Mouse (Mus musculus) left cerebral cortex, adult 18-20 months (tissue): ENCODE results near the gene Lyrm4. TPM values are rescaled to one million over a fixed set of nuclear protein-coding genes. Genes with fewer than 3 reads are reported as not detected.

ENCODE experiments used
- DNase-seq, 2 experiments: peaks; one replicate each; pipeline ENCODE4 v3.0.0; 2021 to 2022; ENCODE audit warnings: low spot score in 2 of 2, mixed read lengths in 1 of 2
- long read RNA-seq, 2 experiments: library from polyadenylated mRNA; stranded (forward); transcript quantifications; one replicate each; pipeline ENCODE4 v2.0.0; 2021
- total RNA-seq, 2 experiments: library from RNA; stranded (reverse); gene quantifications; 2 replicates each; pipeline ENCODE4 v1.2.3; 2021

Gene Lyrm4
- total RNA-seq = 10 to 100 TPM; 23.6 to 24.2 TPM
- long read RNA-seq, experiment 1, transcript Lyrm4-201 (3 exons, 2,086 nt) = major isoform, 26 of 39 reads
- long read RNA-seq, experiment 1, partial matches to known transcripts = 1 of 39 reads
- long read RNA-seq, experiment 1, other reads (novel, unspliced or antisense) = 12 of 39 reads
- long read RNA-seq, experiment 2, transcript Lyrm4-201 (3 exons, 2,086 nt) = major isoform, 29 of 39 reads
- long read RNA-seq, experiment 2, partial matches to known transcripts = 0 of 39 reads
- long read RNA-seq, experiment 2, other reads (novel, unspliced or antisense) = 10 of 39 reads

DNA sequence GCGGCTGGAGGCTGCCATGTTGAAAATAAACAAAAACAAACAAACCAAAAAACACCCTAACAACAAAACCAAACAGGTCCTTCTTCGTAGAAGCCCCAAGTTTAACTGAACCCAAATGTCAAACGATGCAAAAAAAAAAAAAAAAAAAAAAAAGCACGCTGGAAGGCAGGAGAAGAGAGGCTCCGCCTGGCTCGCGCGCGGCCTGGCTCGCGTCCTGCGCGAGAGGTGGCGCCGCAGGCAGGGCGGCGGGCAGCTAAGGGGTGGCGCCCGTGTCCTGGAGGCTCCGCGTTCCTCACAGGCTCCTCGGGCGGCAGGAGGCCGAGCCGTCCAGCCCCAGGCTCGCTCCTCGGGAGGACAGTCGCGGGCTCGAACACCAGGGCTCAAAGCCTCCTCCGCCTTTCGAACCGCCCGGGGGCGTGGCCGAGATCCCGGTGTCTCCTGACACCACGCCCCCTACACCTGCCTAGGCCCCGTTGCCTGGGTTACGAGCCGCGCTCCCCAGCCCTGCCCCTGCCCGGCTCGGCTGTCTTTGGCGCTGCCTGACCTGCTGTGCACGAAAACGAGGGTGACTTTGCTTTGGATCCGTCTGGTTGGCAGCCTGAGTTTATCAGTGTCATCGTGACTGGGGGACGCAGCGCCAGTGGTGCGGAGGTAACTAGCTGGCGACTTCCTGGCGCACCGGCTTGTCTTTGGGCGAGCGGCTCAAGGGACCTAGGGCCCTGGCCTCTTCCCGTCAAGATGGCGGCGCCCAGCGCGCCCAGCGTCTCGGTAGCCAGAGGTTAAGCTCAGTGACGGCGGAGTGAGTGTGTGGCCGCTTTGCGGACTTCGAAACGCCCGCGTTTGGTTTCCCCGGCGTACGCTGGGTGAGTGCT, at the start of gene Lyrm4, which contains the start of gene Fars2:
Gene Lyrm4, minus strand, starts transcription at position 384 of the 872 bp plus-strand sequence.
Gene Fars2, plus strand, starts transcription at position 270 of the 872 bp plus-strand sequence.
- peak; percentile 95 for DNase-seq

DNA sequence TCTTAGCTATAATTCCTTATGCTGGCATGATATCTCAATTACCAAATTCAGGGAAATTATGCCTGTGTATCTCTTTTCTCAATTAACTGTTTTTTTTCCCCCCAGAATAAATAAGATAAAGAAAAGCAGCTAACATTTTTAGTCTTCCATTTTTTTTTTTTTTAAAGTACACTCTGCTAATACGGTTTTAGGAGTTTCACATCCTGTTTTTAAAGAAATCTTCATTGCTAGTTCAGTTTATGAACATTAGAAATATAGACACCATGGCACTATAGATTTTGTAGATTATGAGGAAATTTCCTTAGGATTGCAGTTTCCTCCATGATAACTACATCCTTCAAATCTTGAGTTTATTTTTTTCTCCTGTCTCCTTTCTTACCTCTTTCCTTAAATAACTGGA, 46.6 kb upstream of the Lyrm4 start:
- no peak for DNase-seq

DNA sequence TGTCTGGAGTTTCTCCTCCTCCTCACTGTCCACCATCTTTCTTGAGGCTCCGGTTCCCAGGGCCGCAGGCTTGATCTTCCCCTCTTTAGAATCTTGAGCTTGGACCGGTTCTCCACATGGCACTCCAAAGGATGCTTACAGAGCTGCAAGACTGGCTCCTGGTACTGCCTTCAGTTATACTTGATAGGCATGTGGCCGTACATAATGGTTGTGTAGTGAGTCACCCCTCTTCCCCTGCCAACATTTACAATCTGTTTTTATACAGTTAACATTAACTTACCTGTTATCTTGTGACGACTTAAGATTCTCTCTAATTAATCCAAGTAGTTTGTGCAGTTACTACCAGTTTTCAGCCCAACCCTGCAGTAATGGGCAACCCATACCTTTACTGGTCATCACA, 46.1 kb upstream of the Lyrm4 start:
- DNase-seq = no peak

DNA sequence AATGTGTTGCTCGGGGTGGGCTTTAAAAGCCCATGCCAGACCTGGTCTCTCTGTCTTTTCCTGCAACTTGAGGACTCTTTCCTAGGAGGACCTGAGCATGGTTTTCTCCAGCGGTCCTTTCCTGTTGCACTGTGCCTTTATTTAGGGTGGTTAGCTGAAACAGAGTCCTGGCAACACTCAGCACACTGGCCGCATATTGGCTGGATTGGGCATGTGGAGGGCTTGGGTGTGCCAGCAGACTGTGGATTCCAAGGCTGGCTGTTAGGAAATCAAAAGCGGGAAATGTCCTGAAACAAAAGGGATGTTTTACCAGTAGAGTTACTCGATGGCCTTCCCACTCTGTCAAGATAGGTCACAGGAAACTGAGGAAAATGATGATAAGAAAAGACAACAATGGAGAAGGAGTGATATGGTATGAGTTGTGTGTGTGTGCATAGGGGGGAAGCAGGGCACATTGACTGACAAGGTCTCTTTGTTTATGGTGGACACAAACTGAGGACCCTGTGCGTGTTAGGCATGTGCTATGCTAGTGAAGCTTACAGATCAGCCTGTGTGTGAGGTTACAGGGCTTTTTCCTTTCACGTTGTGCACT, 39.1 kb upstream of the Lyrm4 start:
- no peak for DNase-seq

DNA sequence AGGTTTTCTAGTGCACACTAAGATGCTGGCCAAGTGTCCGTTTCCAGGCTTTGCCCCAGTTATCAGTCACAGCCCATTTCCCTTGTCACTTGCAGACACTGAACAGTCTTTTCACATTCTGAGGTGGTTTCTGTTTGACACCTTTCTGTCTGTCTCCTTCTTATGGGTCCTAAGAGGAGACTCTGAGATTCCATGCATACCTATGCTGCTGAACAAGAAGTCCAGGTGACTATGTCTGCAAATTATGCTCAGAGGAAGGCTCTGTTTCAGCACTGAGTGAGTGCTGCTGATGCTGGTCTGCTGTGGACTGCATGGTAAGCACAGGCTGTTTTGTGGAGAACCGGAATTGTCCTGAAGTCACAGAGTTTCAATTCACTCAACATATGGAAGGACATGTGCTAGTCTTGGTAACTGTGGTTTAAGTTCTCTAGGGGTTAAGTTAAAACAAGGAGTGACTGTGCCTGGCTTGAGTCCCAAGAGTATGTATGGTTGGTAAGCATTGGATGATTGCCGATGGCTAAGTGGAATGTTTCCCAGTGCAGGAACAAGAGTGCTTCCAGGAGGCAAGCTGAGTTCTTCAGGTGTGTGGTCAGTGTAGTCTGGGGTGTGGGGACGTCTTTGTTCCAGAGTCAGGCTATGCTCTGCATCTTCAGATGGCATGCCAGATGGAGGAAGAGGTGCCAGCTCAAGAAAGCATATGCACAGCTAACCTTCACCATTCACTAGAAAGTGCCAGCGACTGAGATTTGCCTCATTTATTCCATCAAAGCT, 35.6 kb upstream of the Lyrm4 start:
- DNase-seq = no peak

DNA sequence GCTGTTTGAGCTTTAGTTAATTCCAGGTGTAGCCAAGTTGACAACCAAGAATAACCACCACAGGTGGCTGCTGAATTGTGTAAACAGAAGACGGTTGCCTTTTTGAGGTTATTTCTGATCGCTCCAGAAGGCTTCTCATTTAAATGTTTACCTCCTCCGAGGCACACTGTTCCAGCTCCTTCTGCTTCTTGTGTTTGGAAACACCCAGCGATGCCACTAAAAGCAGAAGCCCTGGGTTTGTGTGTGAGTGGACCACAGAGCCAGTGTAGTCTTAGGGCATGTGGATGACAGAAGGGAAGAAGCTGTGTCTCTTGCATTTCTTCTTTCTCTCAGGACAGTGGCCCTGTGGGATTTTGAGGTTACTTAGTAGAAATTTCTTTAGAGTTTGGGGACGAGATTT, 32.9 kb upstream of the Lyrm4 start:
- no peak for DNase-seq

DNA sequence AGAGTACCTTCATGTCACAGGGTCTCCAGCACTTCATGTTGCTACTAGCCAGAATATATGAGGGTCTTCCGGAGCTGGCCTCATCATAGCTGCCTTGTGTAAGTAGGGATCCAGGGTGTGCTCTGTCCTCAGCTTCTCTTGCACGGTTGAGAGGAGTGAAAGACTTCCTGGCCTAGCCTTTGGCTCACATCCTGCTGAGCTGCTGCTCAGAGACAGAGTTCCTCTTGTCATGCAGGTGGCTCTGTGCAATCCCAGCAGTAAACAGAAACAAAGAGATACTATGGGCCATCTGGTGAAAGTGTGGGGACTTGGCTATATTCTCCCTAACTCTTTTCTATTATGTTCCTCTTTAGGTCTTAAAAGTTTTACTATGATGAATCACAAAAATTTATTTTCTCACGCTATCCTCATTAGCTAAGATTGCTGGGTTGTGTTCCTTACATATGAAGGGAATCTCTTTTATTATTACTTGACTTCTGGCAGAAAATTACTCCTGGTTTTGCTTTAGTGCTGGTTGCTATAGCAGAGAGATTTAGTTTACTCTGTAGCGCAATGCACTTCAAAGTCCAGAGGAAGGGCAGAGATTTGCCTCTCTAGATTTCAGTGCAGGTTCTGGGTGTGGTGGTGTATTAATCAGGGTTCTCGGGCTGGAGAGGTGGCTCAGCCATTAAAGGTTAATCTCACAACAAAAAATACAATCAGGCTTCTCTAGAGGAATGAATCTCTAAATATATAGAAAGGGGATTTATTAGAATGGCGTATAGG, 32.0 kb upstream of the Lyrm4 start:
- DNase-seq = no peak

DNA sequence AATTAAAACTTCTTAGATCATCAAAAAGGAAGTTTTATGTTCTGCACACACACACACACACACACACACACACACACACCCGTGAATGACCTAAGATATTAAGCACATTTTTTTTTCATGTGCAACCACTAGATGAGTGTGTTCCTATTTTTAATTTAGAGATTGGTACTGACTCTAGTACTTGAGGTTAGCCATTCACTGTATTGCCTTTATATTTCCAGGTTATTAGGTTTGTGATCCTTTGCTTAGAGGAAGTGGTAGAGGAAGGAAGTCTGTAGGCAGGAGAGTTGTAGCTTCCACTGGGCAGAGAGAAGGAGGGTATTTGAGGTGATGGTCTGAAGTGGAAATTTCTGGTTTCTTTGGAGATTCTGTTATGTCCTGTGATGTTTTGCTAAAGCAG, 28.3 kb upstream of the Lyrm4 start:
- DNase-seq = no peak

DNA sequence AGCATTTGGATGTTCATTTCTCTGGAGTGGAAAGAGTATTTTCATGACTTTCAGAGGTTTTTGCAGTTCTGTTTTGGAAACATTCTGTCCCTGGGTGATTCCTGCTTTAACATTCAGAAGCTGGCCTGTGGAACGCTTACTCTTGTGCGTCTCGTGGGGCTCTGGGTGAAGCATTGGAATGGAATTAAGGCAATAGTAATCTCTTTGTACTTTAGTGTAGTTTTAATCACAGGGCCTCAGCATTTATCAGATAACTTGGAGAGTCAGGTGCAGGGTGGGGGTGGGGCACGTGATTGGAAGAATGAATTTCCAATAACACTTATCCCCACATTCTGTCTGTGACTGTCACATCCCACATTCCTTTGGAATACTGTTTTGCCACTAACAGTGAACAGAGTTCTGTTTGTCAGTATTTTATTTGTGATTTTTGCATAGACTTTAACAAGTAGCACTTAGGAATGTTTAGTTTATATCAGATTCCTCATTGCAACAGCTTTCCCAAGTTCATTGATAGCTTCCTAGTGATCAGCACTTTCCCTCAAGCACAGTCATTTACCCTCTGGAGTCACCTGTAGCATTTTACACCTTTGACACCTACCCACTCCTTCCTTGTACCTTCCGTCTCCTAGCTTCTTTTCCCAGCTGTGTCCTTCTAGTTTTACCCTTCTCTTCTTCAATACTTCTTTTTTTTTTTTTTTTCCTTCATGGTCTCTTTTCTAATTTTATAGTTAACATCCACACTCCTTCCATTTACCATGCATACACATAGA, 23.1 kb upstream of the Lyrm4 start:
- DNase-seq = no peak

DNA sequence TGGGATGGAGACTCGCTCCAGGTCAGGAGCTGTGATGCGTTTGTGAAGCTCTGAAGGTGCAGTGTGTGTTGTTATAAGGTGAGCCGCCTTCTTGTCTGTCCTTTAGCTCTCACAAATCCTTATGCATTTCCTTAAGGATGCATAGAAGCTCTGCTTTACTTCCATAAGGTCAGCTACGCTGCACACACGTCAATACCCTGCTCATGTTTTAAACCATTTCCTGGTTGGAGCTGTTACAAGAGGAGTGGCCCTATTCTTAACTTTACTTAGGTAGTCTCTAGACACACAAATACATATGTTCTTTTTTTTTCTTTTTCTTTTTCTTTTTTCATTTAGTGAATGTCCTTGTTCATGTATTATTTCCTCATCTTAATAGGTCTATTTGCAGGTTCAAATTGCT, 22.4 kb upstream of the Lyrm4 start:
- no peak for DNase-seq

DNA sequence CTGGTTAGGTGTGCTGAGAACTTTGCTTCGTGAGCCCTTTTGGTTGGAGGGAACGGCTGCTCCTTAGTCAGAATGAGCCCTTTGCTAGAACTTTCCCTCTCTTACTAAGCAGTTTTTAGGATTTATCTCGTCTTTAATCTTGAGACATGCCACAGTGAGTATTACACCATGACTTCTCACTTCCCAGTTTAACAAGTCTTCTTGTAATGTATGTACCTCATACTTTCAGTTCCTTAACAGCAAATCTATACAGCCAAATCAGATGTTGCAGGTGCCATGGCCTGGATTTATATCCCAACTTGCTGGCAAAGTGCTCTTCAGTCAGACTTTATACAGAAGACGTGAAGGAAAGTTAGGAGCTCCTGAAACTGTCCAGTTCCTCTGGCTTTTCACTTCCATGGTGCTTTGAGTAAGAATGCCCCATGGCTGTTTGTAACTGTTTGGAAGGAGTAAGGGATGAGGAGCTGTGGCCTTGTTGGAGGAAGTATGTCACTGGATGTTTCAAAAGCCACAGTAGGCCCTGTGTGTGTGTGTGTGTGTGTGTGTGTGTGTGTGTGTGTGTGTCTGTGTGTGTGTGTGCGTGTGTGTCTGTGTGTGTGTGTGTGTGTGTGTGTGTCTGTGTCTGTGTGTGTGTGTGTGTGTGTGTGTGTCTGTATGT, 14.8 kb upstream of the Lyrm4 start:
- no peak for DNase-seq

DNA sequence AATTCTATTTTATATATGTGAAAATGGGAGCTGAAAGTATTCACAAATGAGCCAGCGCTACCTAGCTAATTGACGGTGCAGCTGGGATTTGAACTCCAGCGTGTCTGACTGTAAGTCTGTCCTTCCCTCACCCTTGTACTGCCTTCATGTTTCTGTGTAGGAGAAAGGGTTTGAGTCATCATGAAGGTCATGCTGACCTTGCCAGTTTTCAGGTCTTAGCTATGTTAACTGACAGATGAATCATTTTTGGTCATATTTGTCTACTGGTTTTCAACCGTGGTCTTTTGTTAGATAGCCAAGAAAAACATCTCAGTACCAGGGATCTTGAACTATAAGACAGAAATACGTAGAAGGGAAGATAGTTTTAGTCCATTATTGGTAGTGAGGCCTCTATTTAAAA, 14.1 kb upstream of the Lyrm4 start:
- no peak for DNase-seq

DNA sequence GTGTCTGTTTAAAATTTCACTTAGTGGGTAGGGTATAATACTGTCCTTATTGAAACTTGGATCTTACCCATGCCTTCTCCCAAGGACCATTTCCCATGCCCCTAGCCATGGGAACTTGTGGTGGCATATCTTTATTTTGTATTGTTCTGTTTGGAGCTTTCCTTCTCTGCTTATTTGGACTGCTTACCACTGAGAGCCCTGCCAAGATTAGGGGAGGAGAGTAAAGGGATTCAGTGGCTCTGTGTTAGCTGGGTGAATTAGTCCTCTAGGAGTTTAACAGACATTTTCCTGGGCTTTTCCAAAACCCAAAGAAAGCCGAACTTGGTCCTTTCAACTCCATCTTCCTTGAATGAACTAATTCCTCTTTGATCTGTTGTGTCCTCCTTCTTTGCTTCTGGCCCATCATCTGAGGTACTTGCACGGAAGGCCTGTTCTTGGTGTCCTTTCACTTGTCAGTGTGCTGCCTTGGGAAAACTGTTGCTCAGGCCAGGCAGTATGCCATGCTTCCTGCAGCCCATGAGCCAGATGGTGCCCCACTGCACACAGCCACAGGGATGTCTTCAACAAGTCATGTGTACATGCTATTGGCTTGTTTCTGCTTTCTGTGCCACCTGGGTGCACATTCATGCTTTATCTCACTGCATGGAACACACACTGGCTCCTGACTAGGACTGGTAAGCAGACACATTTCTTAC, 12.2 kb upstream of the Lyrm4 start:
- DNase-seq = no peak

DNA sequence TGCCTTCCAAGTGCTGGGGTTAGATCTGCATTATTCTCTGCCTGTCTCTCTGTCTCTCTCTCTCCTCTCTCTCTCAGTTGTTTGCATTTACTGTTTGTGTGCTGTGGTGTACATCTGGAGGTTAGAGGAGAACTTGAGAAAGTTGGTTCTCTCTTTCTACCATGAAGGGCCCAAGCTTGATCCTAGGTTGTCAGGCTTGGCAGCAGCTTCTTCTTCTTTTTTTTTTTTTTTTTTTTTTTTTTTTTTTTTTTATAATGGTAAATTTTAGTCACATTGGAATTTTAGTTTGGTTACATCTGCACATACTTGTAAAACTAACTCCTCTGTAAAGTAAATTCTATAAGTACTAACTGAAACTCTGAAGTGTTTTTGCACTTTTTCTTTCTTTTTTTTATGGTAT, 3.3 kb upstream of the Lyrm4 start:
- DNase-seq = no peak

DNA sequence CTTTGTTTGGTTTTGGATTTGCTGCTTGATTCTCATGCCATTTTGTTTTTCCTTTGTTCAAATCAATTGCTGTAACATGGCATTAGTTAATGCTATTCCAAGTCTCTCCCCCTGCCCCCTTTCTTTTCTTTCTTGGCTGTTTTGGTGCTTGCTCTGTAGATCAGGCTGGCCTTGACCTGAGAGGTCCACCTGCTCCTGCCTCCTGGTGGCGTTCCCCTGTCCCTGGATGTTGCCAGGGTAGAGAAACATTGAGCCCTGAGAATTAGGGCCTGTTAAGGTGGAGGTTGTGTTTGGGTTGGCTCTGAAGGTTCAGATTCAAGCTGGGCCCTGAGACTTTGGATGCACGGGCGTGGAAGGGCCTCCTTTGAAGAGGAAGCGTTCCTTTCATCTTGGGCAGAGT, 2.4 kb upstream of the Lyrm4 start:
- DNase-seq = no peak

DNA sequence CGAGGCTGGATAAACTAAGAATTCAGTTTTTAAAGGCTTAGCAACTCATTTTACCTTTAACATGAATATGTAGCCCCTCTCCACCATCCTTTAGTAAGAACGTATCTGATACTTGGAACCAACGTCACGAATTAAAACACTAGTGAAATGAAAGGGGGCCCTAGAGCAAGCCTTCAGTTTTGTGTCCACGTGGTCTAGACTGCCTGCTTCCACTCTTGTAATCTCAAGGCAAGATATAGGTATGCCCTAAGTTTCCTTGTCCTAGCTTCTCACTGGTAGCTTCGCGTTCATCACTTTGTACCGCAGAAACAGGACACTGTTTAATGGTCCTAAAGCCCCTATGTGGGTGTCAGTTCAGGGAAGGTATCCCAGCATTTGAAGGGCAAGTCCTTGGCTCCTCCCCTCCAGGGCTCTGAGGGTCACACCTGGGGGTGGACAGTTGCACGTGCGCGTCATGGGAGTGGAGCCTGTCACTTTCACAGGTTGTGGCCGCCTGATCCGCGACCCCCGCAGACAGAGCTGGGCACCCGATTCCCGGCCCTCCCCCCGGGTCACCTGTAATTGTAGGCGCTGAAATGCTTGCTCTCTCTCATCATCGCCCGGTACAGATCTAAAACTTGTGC, 695 bp downstream of the Lyrm4 start:
- peak; percentile 8 to 42 for DNase-seq

DNA sequence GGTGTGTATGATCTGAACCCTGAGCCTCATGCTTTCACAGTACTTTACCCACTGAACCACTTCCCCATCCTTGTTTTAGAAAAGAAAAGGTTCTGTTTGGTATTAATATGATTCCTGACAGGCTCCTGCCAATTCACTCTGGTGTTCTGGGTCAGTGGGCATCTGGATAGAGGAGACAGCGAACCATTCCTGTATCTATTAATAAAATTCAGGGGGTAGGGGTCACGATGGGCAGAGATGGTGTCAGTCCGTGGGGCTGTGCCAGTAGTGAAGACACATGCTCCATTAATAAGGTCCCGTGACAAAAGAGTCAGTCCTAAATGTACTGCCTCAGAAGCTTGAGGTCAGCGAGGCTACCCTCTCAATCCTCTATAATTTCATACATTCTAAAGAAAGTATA, 4.1 kb downstream of the Lyrm4 start:
- DNase-seq = no peak

DNA sequence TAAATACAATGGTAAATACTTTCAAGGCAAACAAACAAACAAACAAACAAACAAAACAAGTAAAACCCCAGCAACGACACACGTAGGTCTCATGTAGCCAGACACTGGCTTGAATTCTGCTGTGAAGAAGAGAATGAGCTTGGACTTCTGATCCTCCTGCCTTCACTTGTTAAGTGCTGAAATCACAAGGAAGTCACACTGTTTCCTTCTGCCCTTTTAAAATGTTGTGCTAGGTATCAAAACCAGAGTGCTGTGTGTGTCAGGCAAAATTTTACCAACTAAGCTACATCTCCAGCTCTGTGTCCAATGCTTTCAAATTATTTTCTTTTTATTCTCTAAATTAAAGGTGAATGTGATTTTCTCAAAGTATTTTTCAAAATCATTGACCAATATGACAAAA, 6.0 kb downstream of the Lyrm4 start:
- DNase-seq = no peak
